Mouse (Mus musculus) myocyte (in vitro differentiated cells): Measurements from ENCODE around the gene Noxo1. TPM values are rescaled to one million over a fixed set of nuclear protein-coding genes. Genes with fewer than 3 reads are reported as not detected.

Source experiments
- H3K27me3 ChIP-seq: one replicate; pipeline ENCODE4 v1.6.1; 2011; ENCODE audit not compliant: control insufficient read depth, insufficient read depth, insufficient read length
- H3K36me3 ChIP-seq: one replicate; pipeline ENCODE4 v1.6.1; 2011; ENCODE audit not compliant: control insufficient read depth, insufficient read depth
- H3K4me2 ChIP-seq: one replicate; pipeline ENCODE4 v1.6.1; 2011; ENCODE audit warnings: low read depth, control low read depth
- H3K4me3 ChIP-seq: one replicate; pipeline ENCODE4 v1.5.1; 2011; ENCODE audit warnings: mild to moderate bottlenecking, control low read depth, moderate library complexity
- H3K79me2 ChIP-seq: one replicate; pipeline ENCODE4 v1.6.1; 2011; ENCODE audit not compliant: control insufficient read depth, insufficient read depth
- H3ac ChIP-seq: one replicate; pipeline ENCODE4 v1.6.1; 2011; ENCODE audit not compliant: control insufficient read depth, insufficient read length
- CEBPB ChIP-seq: IDR thresholded peaks from 2 replicates; pipeline ENCODE4 v1.6.1; 2011; ENCODE audit warnings: mild to moderate bottlenecking, moderate library complexity; ENCODE audit not compliant: poor library complexity, insufficient read depth, severe bottlenecking
- E2F4 ChIP-seq: IDR thresholded peaks from one replicate; pipeline ENCODE4 v1.6.1; 2011; ENCODE audit warnings: mild to moderate bottlenecking, control low read depth, moderate library complexity; ENCODE audit not compliant: insufficient read depth
- MAX ChIP-seq: IDR thresholded peaks from one replicate; pipeline ENCODE4 v1.6.1; 2011; ENCODE audit warnings: low read depth, mild to moderate bottlenecking, control low read depth
- MYOD1 ChIP-seq, 3 experiments: IDR thresholded peaks; one replicate each; pipeline ENCODE4 v1.6.1; 2011; ENCODE audit warnings: control low read depth in 2 of 3, low read depth in 2 of 3, mild to moderate bottlenecking in 2 of 3, moderate library complexity in 1 of 3; ENCODE audit not compliant: insufficient read length in 2 of 3, control insufficient read depth in 1 of 3
- MYOG ChIP-seq, 3 experiments: IDR thresholded peaks; one replicate each; pipeline ENCODE4 v1.6.1; 2011; ENCODE audit warnings: control low read depth in 2 of 3, low read depth in 2 of 3, mild to moderate bottlenecking in 2 of 3; ENCODE audit not compliant: insufficient read length in 2 of 3, control insufficient read depth in 1 of 3, insufficient read depth in 1 of 3
- POLR2A ChIP-seq: IDR thresholded peaks from one replicate; pipeline ENCODE4 v1.6.1; 2011; ENCODE audit warnings: low read depth, mild to moderate bottlenecking, control low read depth, moderate library complexity; ENCODE audit not compliant: insufficient read length
- POLR2AphosphoS2 ChIP-seq: IDR thresholded peaks from one replicate; pipeline ENCODE4 v1.6.1; 2011; ENCODE audit warnings: low read depth, control low read depth; ENCODE audit not compliant: insufficient read length
- REST ChIP-seq: IDR thresholded peaks from one replicate; pipeline ENCODE4 v1.6.1; 2011; ENCODE audit warnings: mild to moderate bottlenecking, control low read depth, moderate library complexity; ENCODE audit not compliant: insufficient read depth, insufficient read length
- SRF ChIP-seq: IDR thresholded peaks from one replicate; pipeline ENCODE4 v1.6.1; 2011; ENCODE audit warnings: low read depth; ENCODE audit not compliant: control insufficient read depth, insufficient read length
- TCF12 ChIP-seq: IDR thresholded peaks from one replicate; pipeline ENCODE4 v1.6.1; 2011; ENCODE audit warnings: mild to moderate bottlenecking, control low read depth; ENCODE audit not compliant: poor library complexity, insufficient read depth, severe bottlenecking
- TCF3 ChIP-seq: IDR thresholded peaks from one replicate; pipeline ENCODE4 v1.6.1; 2011; ENCODE audit warnings: low read depth, control low read depth; ENCODE audit not compliant: insufficient read length
- USF1 ChIP-seq: IDR thresholded peaks from one replicate; pipeline ENCODE4 v1.6.1; 2011; ENCODE audit warnings: low read depth, mild to moderate bottlenecking, control low read depth, moderate library complexity
- polyA plus RNA-seq: library from polyadenylated mRNA; unstranded; fragments of >200 nt; fragmentation: generic; extraction: Trizol; gene quantifications from one replicate; pipeline ENCODE4 v1.2.1, GENCODE M21; 2012; ENCODE audit warnings: missing spikeins

Gene Noxo1
- polyA plus RNA-seq, 1 experiment, result 0.54 TPM

DNA sequence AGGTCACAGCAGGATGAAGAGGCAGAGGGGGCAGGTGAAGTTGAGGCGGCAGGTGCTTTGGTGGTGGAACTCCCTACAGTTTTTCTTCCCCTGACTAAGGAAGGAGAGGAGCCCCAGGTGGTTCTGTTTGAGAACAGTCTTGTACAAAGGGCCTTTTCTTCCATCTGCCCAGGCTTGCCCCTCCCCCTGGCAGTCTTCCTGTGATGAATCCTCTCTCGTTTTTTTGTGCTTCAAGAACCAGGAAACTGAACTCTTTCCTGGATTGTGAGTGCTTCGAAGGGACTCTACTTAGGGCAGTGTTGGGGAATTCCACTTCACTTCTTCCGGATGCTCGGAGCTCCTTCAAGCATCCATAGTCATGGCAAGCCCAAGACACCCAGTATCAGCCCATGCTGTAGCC, 2.0 kb downstream of the Noxo1 start:
- H3ac ChIP-seq, result no peak overlapping the region

DNA sequence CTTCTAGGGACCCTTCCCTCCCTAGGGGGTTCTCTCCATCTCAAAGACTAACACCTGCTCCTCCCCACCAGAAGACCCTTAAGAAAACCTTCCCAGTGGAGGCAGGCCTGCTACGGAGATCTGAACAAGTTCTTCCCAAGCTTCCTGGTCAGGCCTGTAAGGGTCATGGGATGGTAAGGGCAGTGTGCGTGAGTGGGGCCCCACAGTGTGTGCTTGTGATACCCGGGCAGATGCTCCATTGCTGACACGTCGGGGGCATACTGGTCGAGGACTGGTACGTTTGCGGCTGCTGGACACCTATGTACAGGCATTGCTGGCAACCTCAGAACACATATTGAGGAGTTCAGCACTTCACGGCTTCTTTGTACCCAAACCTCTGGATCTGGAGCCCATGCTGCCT, 2.7 kb downstream of the Noxo1 start:
- H3K27me3 ChIP-seq, result no peaks in the 10 kb centered on the region
- TF ChIP-seq POLR2AphosphoS2 (peak; percentile 77), TCF3 (no peak)
- no peak overlapping the region for H3ac ChIP-seq
- no peak overlapping the region for H3K4me3 ChIP-seq
- no peak overlapping the region for H3K4me2 ChIP-seq
- H3K36me3 ChIP-seq, result peaks cover 9% of the 10 kb centered on the region
- H3K79me2 ChIP-seq, result peaks cover 5% of the 10 kb centered on the region

More for the DNA sequence above, 2.0 kb downstream of the Noxo1 start:
- peaks cover 9% of the 10 kb centered on the region for H3K36me3 ChIP-seq
- H3K79me2 ChIP-seq, result peaks cover 5% of the 10 kb centered on the region
- TF ChIP-seq REST (no peak), SRF (no peak), TCF3 (no peak), E2F4 (no peak)
- H3K27me3 ChIP-seq, result no peaks in the 10 kb centered on the region
- no peak overlapping the region for H3K4me2 ChIP-seq
- H3K4me3 ChIP-seq, result no peak overlapping the region

DNA sequence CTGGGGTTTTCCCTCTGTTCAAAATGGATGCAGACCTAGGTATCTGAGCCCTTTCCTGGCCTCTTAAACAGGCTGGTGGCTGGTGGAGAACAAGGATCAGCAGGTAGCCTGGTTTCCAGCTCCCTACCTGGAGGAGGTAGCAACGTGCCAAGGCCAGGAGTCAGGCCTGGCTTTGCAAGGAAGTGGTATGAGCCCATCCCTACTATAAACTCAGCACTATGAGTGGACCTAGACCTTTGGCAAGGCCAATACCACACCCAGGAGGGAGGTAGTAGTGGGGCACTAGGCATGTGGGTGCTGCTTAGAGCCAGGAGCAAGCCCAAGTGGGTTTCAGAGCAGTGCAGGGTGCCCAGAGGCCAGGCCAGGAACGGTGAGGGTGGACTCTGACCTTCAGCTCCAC, 3.4 kb downstream of the Noxo1 start:
- Histone ChIP-seq H3K4me3 (no peak overlapping the region), H3K27me3 (no peaks in the 10 kb centered on the region), H3K79me2 (peaks cover 5% of the 10 kb centered on the region), H3K36me3 (peaks cover 9% of the 10 kb centered on the region), H3ac (no peak overlapping the region), H3K4me2 (no peak overlapping the region)
- no peak for TF ChIP-seq MYOG (IDR thresholded peaks at IDR 0.05; ENCODE audit: control insufficient read depth in 1 of 3, insufficient read depth in 1 of 3, insufficient read length in 2 of 3, low read depth in 2 of 3)
- TF ChIP-seq POLR2AphosphoS2, result no peak
- no peak for TF ChIP-seq POLR2A
- TF ChIP-seq REST, result no peak
- TF ChIP-seq USF1, result no peak
- TF ChIP-seq CEBPB, result no peak
- no peak for TF ChIP-seq TCF3
- no peak for TF ChIP-seq TCF12
- TF ChIP-seq SRF, result no peak
- no peak for TF ChIP-seq MAX
- TF ChIP-seq MYOD1 (IDR thresholded peaks at IDR 0.05; ENCODE audit: control insufficient read depth in 1 of 3, insufficient read length in 2 of 3, low read depth in 2 of 3), result no peak
- no peak for TF ChIP-seq E2F4

- H3K4me3 ChIP-seq, result no peak overlapping the region
- TF ChIP-seq MYOG (IDR thresholded peaks at IDR 0.05; ENCODE audit: control insufficient read depth in 1 of 3, insufficient read depth in 1 of 3, insufficient read length in 2 of 3, low read depth in 2 of 3) (no peak), E2F4 (no peak), USF1 (no peak), CEBPB (no peak), TCF3 (no peak), REST (no peak), POLR2A (no peak), SRF (no peak)
- H3K4me2 ChIP-seq, result no peak overlapping the region
- H3K27me3 ChIP-seq, result no peaks in the 10 kb centered on the region
- H3K79me2 ChIP-seq, result peaks cover 7% of the 10 kb centered on the region
- no peak overlapping the region for H3ac ChIP-seq
- H3K36me3 ChIP-seq, result peaks cover 9% of the 10 kb centered on the region
Measured at GRCm38 (mm10) chr17:24701251-24701650, 5.2 kb downstream of the Noxo1 start.

DNA sequence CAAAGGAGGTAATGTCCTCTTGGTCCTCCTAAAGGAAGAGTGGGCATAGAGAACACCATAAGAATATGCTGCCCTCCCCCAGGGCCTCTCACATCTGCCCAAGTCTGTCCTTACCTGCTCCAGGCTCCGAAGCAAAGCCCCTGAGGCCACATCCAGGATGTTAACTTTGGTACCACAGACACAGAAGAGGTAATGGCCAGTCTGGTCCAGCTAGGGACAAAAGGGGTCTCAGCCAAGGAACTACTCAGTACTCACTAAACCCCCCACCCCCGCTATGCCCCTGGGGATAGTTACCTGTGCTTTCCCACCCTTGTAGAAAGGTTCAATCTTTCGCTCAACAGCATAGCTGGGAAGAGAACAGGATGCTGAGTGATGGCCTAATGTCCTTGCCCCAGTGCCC, 9.8 kb downstream of the Noxo1 start:
- H3K36me3 ChIP-seq, result peaks cover 9% of the 10 kb centered on the region
- no peaks in the 10 kb centered on the region for H3K27me3 ChIP-seq
- peak overlapping the region; percentile 89 for H3K4me2 ChIP-seq
- TF ChIP-seq POLR2A (no peak), USF1 (no peak), REST (no peak), MYOG (IDR thresholded peaks at IDR 0.05; ENCODE audit: control insufficient read depth in 1 of 3, insufficient read depth in 1 of 3, insufficient read length in 2 of 3, low read depth in 2 of 3) (no peak), MAX (no peak), MYOD1 (IDR thresholded peaks at IDR 0.05; ENCODE audit: control insufficient read depth in 1 of 3, insufficient read length in 2 of 3, low read depth in 2 of 3) (no peak), TCF12 (no peak), SRF (no peak), CEBPB (no peak), E2F4 (no peak), POLR2AphosphoS2 (no peak), TCF3 (no peak)
- H3K79me2 ChIP-seq, result peaks cover 16% of the 10 kb centered on the region
- H3K4me3 ChIP-seq, result no peak overlapping the region
- H3ac ChIP-seq, result no peak overlapping the region
